Mouse (Mus musculus): ENCODE data around the gene Rtp3. TPM values are rescaled to one million over a fixed set of nuclear protein-coding genes. Genes with fewer than 3 reads are reported as not detected.

The Rtp3 gene
- polyA plus RNA-seq, 1 experiment from 2014 or later, result 0.11 TPM

DNA sequence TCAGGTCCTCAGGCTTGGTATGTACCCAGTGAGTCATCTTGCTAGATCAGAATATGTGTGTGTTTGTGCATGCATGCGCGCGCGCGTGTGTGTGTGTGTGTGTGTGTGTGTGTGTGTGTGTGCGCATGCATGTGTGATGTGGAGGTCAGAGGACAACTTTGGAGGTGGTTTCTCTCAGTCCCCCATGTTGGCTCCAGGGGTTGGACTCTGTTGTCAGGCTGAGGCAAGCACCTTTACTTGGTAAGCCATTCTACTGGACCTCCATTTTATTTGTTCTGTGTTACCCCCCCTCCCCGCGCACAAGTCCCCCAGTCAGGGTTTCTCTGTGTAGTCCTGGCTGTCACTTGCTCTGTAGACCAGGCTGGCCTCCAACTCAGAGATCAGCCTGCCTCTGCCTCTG is 29.0 kb downstream of the Rtp3 start:
- H3K4me1 ChIP-seq (ENCODE audit: control insufficient read depth, insufficient read depth, low read length), result no peaks in the 10 kb centered on the region
- H3K27ac ChIP-seq (ENCODE audit: low read depth, low read length), result no peak overlapping the region
- H3K9ac ChIP-seq (ENCODE audit: low read length), result no peak overlapping the region
- no peak for ATAC-seq (ENCODE audit: low FRiP score)
- over 99% methylated on average over 8 of the region's 8 CpGs for WGBS
- no peak overlapping the region for H3K4me2 ChIP-seq
- H3K27me3 ChIP-seq (ENCODE audit: control insufficient read depth, insufficient read depth, low read length), result no peaks in the 10 kb centered on the region
- H3K36me3 ChIP-seq (ENCODE audit: control insufficient read depth, insufficient read depth, low read length), result no peaks in the 10 kb centered on the region
- no peak overlapping the region for H3K4me3 ChIP-seq (ENCODE audit: low read depth, low read length)
- no peaks in the 10 kb centered on the region for H3K9me3 ChIP-seq (ENCODE audit: control insufficient read depth, low read length)
- peak; percentile 57 for DNase-seq (ENCODE audit: low spot score, missing footprints)

DNA sequence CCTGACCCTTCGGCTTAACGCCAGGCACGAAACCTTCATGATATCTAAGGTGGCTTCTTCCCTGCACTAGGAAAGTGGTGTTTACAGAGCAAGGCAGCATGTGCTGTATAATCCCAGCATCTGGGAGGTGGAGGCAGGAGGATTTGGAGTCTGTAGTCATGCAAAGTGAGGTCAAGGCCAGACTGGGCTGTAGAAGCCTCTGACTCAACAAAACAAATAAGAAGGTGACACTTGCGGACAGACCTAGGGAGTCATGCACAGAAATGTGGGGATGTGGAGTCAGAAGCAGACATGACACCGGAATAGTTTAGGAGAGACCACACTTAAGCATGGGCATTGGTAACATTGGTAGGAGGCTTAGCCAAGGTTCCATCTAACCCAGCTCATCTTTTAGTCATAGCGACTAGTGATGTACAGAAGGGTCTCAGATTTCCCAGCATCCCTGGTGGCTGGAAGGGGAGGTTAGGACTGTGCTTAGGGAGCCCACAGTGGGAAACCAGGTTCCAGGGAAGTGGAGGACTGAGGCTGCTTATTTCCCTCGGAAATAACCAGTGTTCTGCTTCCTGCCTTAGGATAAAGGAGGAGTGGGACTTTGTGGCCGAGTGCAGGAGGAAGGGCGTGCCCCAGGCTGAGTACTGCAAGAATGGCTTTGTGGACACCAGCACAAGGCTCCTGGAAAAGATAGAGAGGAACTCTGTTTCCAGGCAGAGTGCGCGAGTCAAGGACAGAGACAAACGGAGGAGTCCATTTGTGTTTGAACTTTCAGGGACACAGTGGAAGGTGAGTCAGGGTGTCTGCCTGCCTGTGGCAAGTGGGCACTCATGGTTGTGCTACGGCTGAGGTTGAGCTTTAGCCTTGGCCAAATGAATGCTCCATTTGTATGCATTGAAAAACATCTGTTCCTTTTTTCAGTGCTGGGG is 29.9 kb downstream of the Rtp3 start:
- WGBS, result 84% methylated on average over 13 of the region's 13 CpGs

DNA sequence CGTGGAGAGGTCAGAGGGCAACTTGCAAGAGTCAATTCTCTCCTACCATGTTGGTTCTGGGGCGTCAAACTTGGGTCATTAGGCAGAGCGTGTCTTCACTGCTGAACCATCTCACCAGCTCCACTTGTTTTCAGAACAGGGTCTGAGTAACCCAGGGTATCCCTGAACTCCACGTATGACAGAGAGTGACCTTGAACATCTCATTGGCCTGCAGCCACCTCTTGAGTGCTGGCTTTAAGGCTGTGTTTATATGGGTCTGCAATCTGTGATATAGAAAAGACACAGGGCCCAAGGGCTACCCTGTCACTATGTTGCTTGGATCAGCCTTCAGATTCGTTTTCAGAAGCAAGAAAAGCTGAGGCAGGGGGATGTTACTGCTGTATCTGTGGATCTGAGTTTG is 30.7 kb downstream of the Rtp3 start:
- Histone ChIP-seq H3K9ac (ENCODE audit: low read length) (no peak overlapping the region), H3K4me2 (no peak overlapping the region), H3K4me1 (ENCODE audit: control insufficient read depth, insufficient read depth, low read length) (peaks cover 3% of the 10 kb centered on the region), H3K36me3 (ENCODE audit: control insufficient read depth, insufficient read depth, low read length) (no peaks in the 10 kb centered on the region), H3K27ac (ENCODE audit: low read depth, low read length) (no peak overlapping the region), H3K27me3 (ENCODE audit: control insufficient read depth, insufficient read depth, low read length) (no peaks in the 10 kb centered on the region; the same call in 1 of the 2 replicates), H3K4me3 (ENCODE audit: low read depth, low read length) (no peak overlapping the region), H3K9me3 (ENCODE audit: control insufficient read depth, low read length) (no peaks in the 10 kb centered on the region)
- ATAC-seq (ENCODE audit: low FRiP score) (no peak), DNase-seq (ENCODE audit: low spot score, missing footprints) (peak; percentile 10)
- WGBS, result 88% methylated on average over 5 of the region's 5 CpGs

More for the DNA sequence above, 29.9 kb downstream of the Rtp3 start:
- ATAC-seq (ENCODE audit: low FRiP score) (no peak), DNase-seq (ENCODE audit: low spot score, missing footprints) (peak; percentile 64)
- Histone ChIP-seq H3K36me3 (ENCODE audit: control insufficient read depth, insufficient read depth, low read length) (no peaks in the 10 kb centered on the region), H3K4me2 (no peak overlapping the region), H3K4me1 (ENCODE audit: control insufficient read depth, insufficient read depth, low read length) (no peaks in the 10 kb centered on the region), H3K9me3 (ENCODE audit: control insufficient read depth, low read length) (no peaks in the 10 kb centered on the region), H3K27me3 (ENCODE audit: control insufficient read depth, insufficient read depth, low read length) (no peaks in the 10 kb centered on the region), H3K4me3 (ENCODE audit: low read depth, low read length) (no peak overlapping the region), H3K27ac (ENCODE audit: low read depth, low read length) (no peak overlapping the region), H3K9ac (ENCODE audit: low read length) (no peak overlapping the region)

DNA sequence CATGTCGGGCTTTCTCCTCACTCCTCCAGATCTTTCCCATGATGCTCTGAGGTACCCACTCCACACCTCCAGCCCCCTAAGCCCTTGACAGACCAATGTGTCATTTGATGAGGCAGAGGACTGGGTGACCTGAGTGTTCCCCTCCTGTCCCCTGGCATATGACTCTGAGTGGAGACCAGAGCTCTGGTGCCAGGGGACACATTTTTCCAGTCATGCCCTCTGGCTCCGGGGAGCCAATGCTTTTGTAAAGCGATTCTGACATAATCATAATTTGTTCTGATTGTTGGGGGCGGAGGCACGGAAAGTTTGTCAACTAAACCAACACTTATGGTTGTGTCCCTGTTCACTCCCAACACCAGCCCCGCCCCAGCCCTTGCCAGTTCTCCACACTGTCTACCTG is 34.4 kb downstream of the Rtp3 start:
- DNase-seq (ENCODE audit: low spot score, missing footprints) (peak; percentile 28), ATAC-seq (ENCODE audit: low FRiP score) (no peak)
- Histone ChIP-seq H3K27me3 (ENCODE audit: control insufficient read depth, insufficient read depth, low read length) (peaks cover 13% of the 10 kb centered on the region; the same call in 1 of the 2 replicates), H3K9me3 (ENCODE audit: control insufficient read depth, low read length) (no peaks in the 10 kb centered on the region), H3K4me1 (ENCODE audit: control insufficient read depth, insufficient read depth, low read length) (peaks cover 8% of the 10 kb centered on the region), H3K9ac (ENCODE audit: low read length) (no peak overlapping the region), H3K4me3 (ENCODE audit: low read depth, low read length) (no peak overlapping the region), H3K27ac (ENCODE audit: low read depth, low read length) (no peak overlapping the region), H3K4me2 (no peak overlapping the region), H3K36me3 (ENCODE audit: control insufficient read depth, insufficient read depth, low read length) (no peaks in the 10 kb centered on the region)
- 83% methylated on average over 6 of the region's 6 CpGs for WGBS

DNA sequence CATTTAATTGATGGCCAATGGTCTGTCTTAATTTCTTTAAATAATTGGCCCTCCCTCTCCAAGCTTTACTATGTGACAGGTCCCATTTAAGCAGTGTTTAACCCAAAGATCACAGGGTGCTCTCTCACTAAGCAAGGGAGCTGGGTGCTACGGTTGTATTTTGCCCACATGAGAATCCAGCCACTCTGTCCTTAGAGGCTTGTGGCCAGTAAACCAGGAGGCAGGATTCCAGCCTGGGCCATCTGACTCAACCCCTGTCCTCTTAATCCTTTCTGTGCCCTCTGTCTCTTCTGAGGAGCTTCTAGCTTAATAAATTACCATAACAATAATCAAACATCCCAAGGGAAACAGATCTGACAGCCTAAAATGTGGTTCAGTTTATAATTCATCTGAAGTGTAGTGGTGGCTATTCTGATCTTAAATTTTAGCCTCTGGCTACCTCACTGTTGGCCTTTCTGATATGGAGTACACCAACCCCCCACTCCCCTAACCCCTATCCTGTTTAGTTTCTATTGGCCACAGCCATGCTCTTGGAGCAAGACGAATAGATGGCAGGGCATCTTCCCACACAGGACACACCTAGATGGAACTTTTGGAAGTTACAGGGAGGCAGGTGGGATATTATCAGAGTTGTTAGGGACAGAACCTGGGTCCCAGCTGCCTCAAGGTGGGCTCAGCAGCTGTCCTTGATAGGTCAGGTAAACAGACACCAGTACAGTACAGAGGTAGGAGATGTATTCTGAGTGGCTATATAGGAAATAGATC is 35.5 kb downstream of the Rtp3 start:
- peak; percentile 85 for DNase-seq (ENCODE audit: low spot score, missing footprints)
- 33% methylated on average over 2 of the region's 2 CpGs for WGBS

DNA sequence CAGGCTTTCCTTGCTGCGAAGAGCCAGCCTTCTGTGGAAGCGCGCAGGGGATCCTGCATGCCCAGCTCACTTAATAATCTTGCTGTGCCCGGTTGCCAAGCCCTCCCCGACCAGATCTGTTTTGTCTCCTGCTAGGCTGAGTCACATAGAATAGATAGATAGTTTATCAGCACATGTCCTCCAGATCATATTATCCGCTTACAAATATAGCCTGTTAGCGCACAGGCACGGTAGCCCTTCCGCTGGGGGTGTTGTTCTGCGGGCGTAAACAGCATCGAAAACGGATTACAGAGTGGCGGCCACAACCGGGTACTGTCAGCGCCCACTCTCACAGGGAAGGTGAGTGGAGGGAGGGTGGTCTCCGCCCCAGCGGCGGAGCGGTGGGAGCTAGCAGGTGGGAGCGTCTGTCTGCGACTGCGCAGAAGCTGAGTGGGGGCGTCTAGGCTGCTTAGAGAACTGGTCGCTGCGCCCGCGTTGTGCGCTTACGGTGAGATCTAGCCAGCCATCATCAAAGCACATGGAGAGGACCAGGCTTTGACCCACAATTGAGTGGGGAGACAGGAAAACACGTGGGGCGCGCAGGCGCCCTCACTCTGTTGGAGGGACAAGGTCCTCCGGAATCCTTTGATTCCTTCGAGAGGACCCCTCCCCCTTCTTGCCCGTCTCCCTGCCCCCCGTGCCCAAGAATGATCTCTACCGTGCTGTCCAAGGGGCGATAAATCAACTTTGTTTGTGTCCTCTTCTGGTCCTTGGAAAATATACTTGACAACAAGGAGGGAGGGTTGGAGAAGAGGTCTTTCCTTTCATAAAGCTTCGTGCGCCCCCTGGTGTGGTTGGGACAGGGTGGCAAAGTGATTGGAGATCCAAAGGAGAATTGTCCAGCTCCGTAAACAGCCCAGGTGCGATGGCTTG is 36.6 kb downstream of the Rtp3 start:
- WGBS, result under 1% methylated on average over 44 of the region's 44 CpGs
- DNase-seq (ENCODE audit: low spot score, missing footprints) (peak; percentile 97), ATAC-seq (ENCODE audit: low FRiP score) (peak; percentile 73)
- Histone ChIP-seq H3K27ac (ENCODE audit: low read depth, low read length) (no peak overlapping the region), H3K9me3 (ENCODE audit: control insufficient read depth, low read length) (no peaks in the 10 kb centered on the region), H3K4me1 (ENCODE audit: control insufficient read depth, insufficient read depth, low read length) (peaks cover 8% of the 10 kb centered on the region), H3K27me3 (ENCODE audit: control insufficient read depth, insufficient read depth, low read length) (peaks cover 14% of the 10 kb centered on the region; the same call in 1 of the 2 replicates), H3K36me3 (ENCODE audit: control insufficient read depth, insufficient read depth, low read length) (no peaks in the 10 kb centered on the region), H3K4me2 (peak overlapping the region; percentile 76), H3K4me3 (ENCODE audit: low read depth, low read length) (peak overlapping the region; percentile 43), H3K9ac (ENCODE audit: low read length) (peak overlapping the region; percentile 55)

More for the DNA sequence above, 35.5 kb downstream of the Rtp3 start:
- no peak overlapping the region for H3K27ac ChIP-seq (ENCODE audit: low read depth, low read length)
- H3K4me1 ChIP-seq (ENCODE audit: control insufficient read depth, insufficient read depth, low read length), result peaks cover 8% of the 10 kb centered on the region
- H3K36me3 ChIP-seq (ENCODE audit: control insufficient read depth, insufficient read depth, low read length), result no peaks in the 10 kb centered on the region
- peaks cover 13% of the 10 kb centered on the region; the same call in 1 of the 2 replicates for H3K27me3 ChIP-seq (ENCODE audit: control insufficient read depth, insufficient read depth, low read length)
- ATAC-seq (ENCODE audit: low FRiP score), result no peak
- no peak overlapping the region; the same call in 1 of the 2 replicates for H3K4me2 ChIP-seq
- no peak overlapping the region for H3K4me3 ChIP-seq (ENCODE audit: low read depth, low read length)
- no peak overlapping the region for H3K9ac ChIP-seq (ENCODE audit: low read length)
- H3K9me3 ChIP-seq (ENCODE audit: control insufficient read depth, low read length), result no peaks in the 10 kb centered on the region

DNA sequence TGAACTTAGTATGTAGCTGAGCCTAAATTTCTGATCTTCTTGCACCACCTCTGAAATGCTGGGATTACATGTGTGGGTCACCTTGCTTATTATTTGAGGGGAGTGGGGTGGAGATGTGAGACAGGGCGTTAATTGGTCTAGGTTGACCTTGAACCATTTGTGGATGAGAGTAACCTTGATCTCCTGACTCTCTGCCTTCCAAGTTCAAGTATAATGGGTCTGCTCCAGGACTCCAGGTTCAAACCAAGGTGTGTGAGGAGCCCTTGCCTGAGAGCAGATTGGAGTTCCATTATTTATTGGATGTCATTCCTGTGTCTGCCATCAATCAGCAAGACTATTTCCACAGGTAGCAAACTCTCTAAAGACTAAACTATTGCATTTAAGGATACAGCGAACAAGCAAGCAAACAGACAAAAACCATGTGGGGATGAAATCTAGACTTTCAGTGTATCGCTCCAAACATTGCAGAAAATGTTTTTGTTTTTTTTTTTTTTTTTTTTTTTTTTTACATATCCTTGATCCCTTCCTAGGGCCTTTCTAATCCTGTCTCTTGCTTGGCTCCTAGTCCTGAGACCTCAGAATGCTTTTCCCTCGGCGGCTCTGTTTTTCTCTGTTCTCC is 37.3 kb downstream of the Rtp3 start:
- ATAC-seq (ENCODE audit: low FRiP score), result no peak
- Histone ChIP-seq H3K9me3 (ENCODE audit: control insufficient read depth, low read length) (no peaks in the 10 kb centered on the region), H3K4me1 (ENCODE audit: control insufficient read depth, insufficient read depth, low read length) (peaks cover 9% of the 10 kb centered on the region), H3K36me3 (ENCODE audit: control insufficient read depth, insufficient read depth, low read length) (no peaks in the 10 kb centered on the region), H3K27ac (ENCODE audit: low read depth, low read length) (no peak overlapping the region), H3K4me2 (peak overlapping the region; percentile 76), H3K4me3 (ENCODE audit: low read depth, low read length) (peak overlapping the region; percentile 43), H3K9ac (ENCODE audit: low read length) (peak overlapping the region; percentile 55; the same call in 1 of the 2 replicates), H3K27me3 (ENCODE audit: control insufficient read depth, insufficient read depth, low read length) (peaks cover 15% of the 10 kb centered on the region; the same call in 1 of the 2 replicates)
- DNase-seq (ENCODE audit: low spot score, missing footprints), result peak; percentile 85
- 40% methylated on average over 5 of the region's 5 CpGs for WGBS

DNA sequence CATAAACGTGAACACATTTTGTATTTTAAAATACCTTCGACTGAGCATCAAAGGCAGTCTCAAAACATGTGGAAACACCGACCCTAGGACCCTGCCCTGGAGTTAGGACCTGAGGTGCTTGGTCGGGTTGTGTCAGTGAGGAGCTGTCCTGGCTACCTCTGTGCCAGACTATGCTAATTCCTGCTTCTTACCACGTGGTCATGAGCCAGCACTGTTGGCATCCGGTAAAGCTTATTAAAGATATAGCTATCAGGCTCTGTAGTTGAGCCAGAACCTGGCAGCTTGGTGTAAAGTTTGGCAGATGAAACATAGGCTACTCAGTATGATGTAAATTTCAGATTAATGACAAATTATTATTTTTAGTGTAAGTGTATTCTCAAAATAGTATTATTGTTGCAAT is 38.0 kb downstream of the Rtp3 start:
- peaks cover 20% of the 10 kb centered on the region; the same call in 1 of the 2 replicates for H3K27me3 ChIP-seq (ENCODE audit: control insufficient read depth, insufficient read depth, low read length)

More for the DNA sequence above, 38.0 kb downstream of the Rtp3 start:
- ATAC-seq (ENCODE audit: low FRiP score) (no peak), DNase-seq (ENCODE audit: low spot score, missing footprints) (peak; percentile 62)
- no peaks in the 10 kb centered on the region for H3K9me3 ChIP-seq (ENCODE audit: control insufficient read depth, low read length)
- no peak overlapping the region for H3K27ac ChIP-seq (ENCODE audit: low read depth, low read length)
- 60% methylated on average over 6 of the region's 6 CpGs for WGBS
- H3K4me3 ChIP-seq (ENCODE audit: low read depth, low read length), result no peak overlapping the region
- H3K4me2 ChIP-seq, result no peak overlapping the region
- peaks cover 16% of the 10 kb centered on the region for H3K4me1 ChIP-seq (ENCODE audit: control insufficient read depth, insufficient read depth, low read length)
- no peak overlapping the region for H3K9ac ChIP-seq (ENCODE audit: low read length)
- no peaks in the 10 kb centered on the region for H3K36me3 ChIP-seq (ENCODE audit: control insufficient read depth, insufficient read depth, low read length)

All from midbrain, embryonic 11.5 days (tissue).